Mouse (Mus musculus) MEL (cell line): ENCODE data around the gene Lsm7. TPM values are rescaled to one million over a fixed set of nuclear protein-coding genes. Genes with fewer than 3 reads are reported as not detected.

Source experiments
- DNase-seq: peaks from one replicate; pipeline ENCODE4 v3.0.0; 2011; ENCODE audit warnings: low read depth, low spot score
- H3K27ac ChIP-seq: 2 replicates; pipeline ENCODE4 v1.5.1; 2012; ENCODE audit warnings: low read depth, mild to moderate bottlenecking, control low read depth, low read length, moderate library complexity; ENCODE audit not compliant: control insufficient read depth
- H3K27me3 ChIP-seq, 2 experiments: fragments of 150-350 bp in 1 of 2; sonication (generic) in 1 of 2; 2 replicates each; pipeline ENCODE4 v1.6.1; 2012; ENCODE audit warnings: low read length in 2 of 2, mild to moderate bottlenecking in 2 of 2, improper control_type of control experiment in 1 of 2, moderate library complexity in 1 of 2; ENCODE audit not compliant: insufficient read depth in 2 of 2, control insufficient read depth in 1 of 2
- H3K36me3 ChIP-seq, 2 experiments: 2 replicates each; pipeline ENCODE4 v1.6.1; 2012 to 2014; ENCODE audit warnings: low read length in 2 of 2, improper control_type of control experiment in 1 of 2, inconsistent platforms in 1 of 2, mild to moderate bottlenecking in 1 of 2; ENCODE audit not compliant: insufficient read depth in 2 of 2, control insufficient read depth in 1 of 2
- H3K4me1 ChIP-seq, 2 experiments: fragments of 150-350 bp in 1 of 2; sonication (generic) in 1 of 2; 2 replicates each; pipeline ENCODE4 v1.6.1; 2012; ENCODE audit warnings: low read length in 2 of 2, improper control_type of control experiment in 1 of 2, mild to moderate bottlenecking in 1 of 2; ENCODE audit not compliant: insufficient read depth in 2 of 2, control insufficient read depth in 1 of 2
- H3K4me3 ChIP-seq, 2 experiments: fragments of 150-350 bp in 1 of 2; sonication (generic) in 1 of 2; 2 replicates each; pipeline ENCODE4 v1.5.1; 2012; ENCODE audit warnings: low read depth in 2 of 2, low read length in 2 of 2, mild to moderate bottlenecking in 2 of 2, moderate library complexity in 2 of 2, control low read depth in 1 of 2, improper control_type of control experiment in 1 of 2; ENCODE audit not compliant: control insufficient read depth in 1 of 2, insufficient read depth in 1 of 2
- H3K79me2 ChIP-seq: 2 replicates; pipeline ENCODE4 v1.6.1; 2012; ENCODE audit warnings: mild to moderate bottlenecking, low read length, moderate library complexity; ENCODE audit not compliant: control insufficient read depth, poor library complexity, insufficient read depth
- H3K9ac ChIP-seq: 2 replicates; pipeline ENCODE4 v1.6.1; 2012; ENCODE audit warnings: low read depth, mild to moderate bottlenecking, control low read depth, low read length, moderate library complexity; ENCODE audit not compliant: control insufficient read depth, poor library complexity, severe bottlenecking
- H3K9me3 ChIP-seq: fragments of 150-350 bp; sonication (generic); replicated peaks from 2 replicates; pipeline ENCODE4 v1.6.1; 2012; ENCODE audit warnings: mild to moderate bottlenecking, low read length, improper control_type of control experiment, moderate library complexity; ENCODE audit not compliant: insufficient read depth
- E2F4 ChIP-seq: IDR thresholded peaks from 2 replicates; pipeline ENCODE4 v1.6.1; 2011; ENCODE audit warnings: low read depth, low read length, improper control_type of control experiment, borderline replicate concordance
- EP300 ChIP-seq, 2 experiments: IDR thresholded peaks; 2 replicates each; pipeline ENCODE4 v1.6.1; 2011; ENCODE audit warnings: improper control_type of control experiment in 2 of 2, low read length in 2 of 2, low read depth in 1 of 2, mild to moderate bottlenecking in 1 of 2
- HCFC1 ChIP-seq: IDR thresholded peaks from 2 replicates; pipeline ENCODE4 v1.6.1; 2012; ENCODE audit warnings: low read depth, mild to moderate bottlenecking, inconsistent platforms, low read length, improper control_type of control experiment, moderate library complexity
- KAT2A ChIP-seq: conservative IDR thresholded peaks from 2 replicates; pipeline ENCODE4 v1.6.1; 2012; ENCODE audit warnings: low read depth, low read length, improper control_type of control experiment, inconsistent platforms
- MAFK ChIP-seq: IDR thresholded peaks from 2 replicates; pipeline ENCODE4 v1.6.1; 2011; ENCODE audit warnings: low read depth, mild to moderate bottlenecking, low read length, improper control_type of control experiment, borderline replicate concordance
- MEF2A ChIP-seq: IDR thresholded peaks from 2 replicates; pipeline ENCODE4 v1.6.1; 2014; ENCODE audit warnings: low read depth, mild to moderate bottlenecking, inconsistent platforms, low read length, improper control_type of control experiment; ENCODE audit not compliant: poor library complexity, insufficient replicate concordance, severe bottlenecking; ENCODE audit errors: extremely low read depth
- MYB ChIP-seq: IDR thresholded peaks from 2 replicates; pipeline ENCODE4 v1.6.1; 2011; ENCODE audit warnings: mild to moderate bottlenecking, low read depth, low read length, improper control_type of control experiment
- NRF1 ChIP-seq: IDR thresholded peaks from 2 replicates; pipeline ENCODE4 v1.6.1; 2014; ENCODE audit warnings: low read depth, mild to moderate bottlenecking, inconsistent platforms, low read length, improper control_type of control experiment, moderate library complexity; ENCODE audit not compliant: poor library complexity, insufficient read depth, severe bottlenecking
- POLR2A ChIP-seq, 2 experiments: IDR thresholded peaks; 2 replicates each; pipeline ENCODE4 v1.6.1; 2011 to 2012; ENCODE audit warnings: low read length in 2 of 2, mild to moderate bottlenecking in 2 of 2, control low read depth in 1 of 2, improper control_type of control experiment in 1 of 2, low read depth in 1 of 2, moderate library complexity in 1 of 2; ENCODE audit not compliant: control insufficient read depth in 1 of 2, insufficient read depth in 1 of 2, poor library complexity in 1 of 2
- POLR2AphosphoS5 ChIP-seq: IDR thresholded peaks from 2 replicates; pipeline ENCODE4 v1.6.1; 2012; ENCODE audit warnings: low read depth, borderline replicate concordance, mild to moderate bottlenecking, inconsistent platforms, low read length, moderate library complexity, mixed read lengths
- RCOR1 ChIP-seq: IDR thresholded peaks from 2 replicates; pipeline ENCODE4 v1.6.1; 2012; ENCODE audit warnings: low read depth, mild to moderate bottlenecking, inconsistent platforms, low read length, improper control_type of control experiment
- TBP ChIP-seq: IDR thresholded peaks from 2 replicates; pipeline ENCODE4 v1.8.0; 2011; ENCODE audit warnings: low read depth, low read length, improper control_type of control experiment
- USF2 ChIP-seq, 2 experiments: IDR thresholded peaks; 2 replicates each; pipeline ENCODE4 v1.6.1; 2011 to 2012; ENCODE audit warnings: improper control_type of control experiment in 2 of 2, low read length in 2 of 2, borderline replicate concordance in 1 of 2, inconsistent platforms in 1 of 2, low read depth in 1 of 2, mild to moderate bottlenecking in 1 of 2; ENCODE audit not compliant: insufficient read depth in 1 of 2
- ZKSCAN1 ChIP-seq: IDR thresholded peaks from 2 replicates; pipeline ENCODE4 v1.6.1; 2012; ENCODE audit warnings: low read depth, mild to moderate bottlenecking, inconsistent platforms, low read length, improper control_type of control experiment, moderate library complexity
- polyA plus RNA-seq, 2 experiments: library from polyadenylated mRNA; stranded (reverse) in 1 of 2; unstranded in 1 of 2; fragments of >175 nt in 1 of 2; fragments of >200 nt in 1 of 2; gene quantifications; 2 replicates each; pipeline versions ENCODE4 v1.2.1 to v1.2.4; 2012; ENCODE audit warnings: low replicate concordance in 2 of 2, low read depth in 1 of 2; ENCODE audit not compliant: insufficient read length in 2 of 2, insufficient read depth in 1 of 2, missing spikeins in 1 of 2
- total RNA-seq: library from RNA; depleted of rRNA; stranded (reverse); fragments of 300-350 nt; gene quantifications from 2 replicates; pipeline ENCODE4 v1.2.3, GENCODE M21; 2012

Lsm7 gene
- total and polyA plus RNA-seq, 3 experiments, result 246 to 637 TPM; not detected in 1

- H3K79me2 ChIP-seq, result no peaks in the 10 kb centered on the region
- TF ChIP-seq MEF2A, result no peak
- TF ChIP-seq RCOR1, result no peak
- TF ChIP-seq POLR2A (IDR thresholded peaks at IDR 0.05; ENCODE audit: control insufficient read depth in 1 of 2, insufficient read depth in 1 of 2, low read depth in 1 of 2, low read length in 2 of 2, poor library complexity in 1 of 2), result no peak
- no peak for TF ChIP-seq MYB
- TF ChIP-seq NRF1, result no peak
- TF ChIP-seq E2F4, result no peak
- TF ChIP-seq MAFK, result no peak
- TF ChIP-seq USF2 (IDR thresholded peaks at IDR 0.05; ENCODE audit: borderline replicate concordance in 1 of 2, insufficient read depth in 1 of 2, low read depth in 1 of 2, low read length in 2 of 2), result no peak
- H3K27me3 ChIP-seq, result no peaks in the 10 kb centered on the region; a peak in 1 of 4 replicates
- H3K9me3 ChIP-seq, result no peaks in the 10 kb centered on the region
- no peaks in the 10 kb centered on the region for H3K4me1 ChIP-seq
- no peak overlapping the region for H3K27ac ChIP-seq
- no peak for DNase-seq
- H3K9ac ChIP-seq, result no peak overlapping the region
- no peaks in the 10 kb centered on the region for H3K36me3 ChIP-seq
- no peak overlapping the region for H3K4me3 ChIP-seq
Observed at GRCm38 (mm10) chr10:80839848-80840247, 15.2 kb downstream of the Lsm7 start.

DNA sequence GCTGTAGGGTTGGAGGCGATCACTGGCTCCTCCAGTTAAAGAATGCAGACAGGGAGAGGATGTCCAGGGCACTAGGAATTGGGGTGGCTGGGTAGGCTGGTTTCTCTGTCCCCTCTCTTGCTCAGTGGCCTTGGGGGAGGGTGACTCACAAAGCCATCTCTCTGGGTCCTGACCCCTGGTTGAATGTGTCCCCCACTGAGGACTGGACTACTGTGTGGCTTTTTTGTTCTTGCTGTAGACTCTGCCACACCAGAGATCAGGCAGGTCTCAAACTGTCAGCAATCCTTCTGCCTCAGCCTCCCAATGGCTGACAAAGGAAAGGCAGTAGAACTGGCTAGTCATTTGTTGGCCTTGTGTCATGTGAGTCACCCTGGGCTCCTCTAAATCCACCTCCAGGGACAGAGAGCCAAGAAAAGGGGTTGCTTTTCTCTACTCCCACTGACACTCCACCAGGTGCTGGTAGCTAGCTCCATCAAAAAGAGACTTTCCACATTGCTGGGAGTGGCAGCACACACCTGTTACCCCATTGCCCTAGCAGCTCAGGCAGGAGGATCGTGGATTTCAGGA is 16.6 kb downstream of the Lsm7 start:
- no peak for DNase-seq
- H3K79me2 ChIP-seq, result no peaks in the 10 kb centered on the region
- no peaks in the 10 kb centered on the region for H3K36me3 ChIP-seq
- H3K4me3 ChIP-seq, result no peak overlapping the region
- no peaks in the 10 kb centered on the region for H3K4me1 ChIP-seq
- no peaks in the 10 kb centered on the region for H3K9me3 ChIP-seq
- TF ChIP-seq EP300 (IDR thresholded peaks at IDR 0.05; ENCODE audit: low read depth in 1 of 2, low read length in 2 of 2) (no peak), KAT2A (no peak), HCFC1 (no peak), TBP (no peak), POLR2AphosphoS5 (no peak), MAFK (no peak), ZKSCAN1 (no peak)
- H3K27ac ChIP-seq, result no peak overlapping the region
- H3K27me3 ChIP-seq, result no peaks in the 10 kb centered on the region; a peak in 1 of 4 replicates
- H3K9ac ChIP-seq, result no peak overlapping the region
